Mouse (Mus musculus): Measurements from ENCODE around the gene Irx5.

DNA sequence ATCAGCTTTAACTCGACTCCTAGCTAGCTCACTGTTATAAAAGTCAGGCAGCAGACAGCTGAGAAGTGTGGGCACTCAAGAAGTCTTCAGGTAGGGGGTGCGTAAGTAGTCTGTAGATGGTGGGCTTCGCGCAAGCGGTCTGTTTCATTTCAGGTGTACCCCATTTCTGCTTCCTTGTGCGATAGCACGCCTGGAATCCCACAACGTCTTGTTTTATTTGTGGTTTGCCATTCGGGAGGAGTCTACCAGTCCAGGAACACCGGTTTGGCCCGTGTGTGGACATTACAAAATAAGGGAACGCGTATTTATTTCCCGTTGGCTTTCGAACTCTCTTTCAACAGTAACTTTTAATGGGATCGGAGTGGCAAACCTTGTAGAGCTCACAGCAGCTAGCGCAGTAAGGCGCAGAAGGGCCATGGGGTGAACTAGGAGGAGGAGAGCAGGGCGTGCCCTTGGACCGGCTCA is 7.4 kb downstream of the Irx5 start:
- TF ChIP-seq CTCF (IDR thresholded peaks at IDR 0.05; ENCODE audit: insufficient read depth, low read length) = no peak
- TF ChIP-seq POLR2A (IDR thresholded peaks at IDR 0.05; ENCODE audit: borderline replicate concordance, extremely low read depth, low read depth, low read length) = no peak

Measured in lung, adult 2 months (tissue).